Comparison of ENCODE assay signal across 18 mouse cellular contexts in genomic region chr5:65960597-65960950, GRCm38 (mm10). TPM values are rescaled to one million over a fixed set of nuclear protein-coding genes. Genes with fewer than 3 reads are reported as not detected.
"Had no signal": no experiment of that assay in that cellular context is flagged by ENCODE, and none has a peak within 500 bp of the region (broad histone marks: within the 10 kb centered on the region; RNA-seq: fewer than 3 reads in every experiment).

No protein-coding gene starts in this region.

- H3K9ac ChIP-seq: kidney, embryonic 15.5 days; limb, embryonic 15.5 days; liver, embryonic 14.5 days; midbrain, embryonic 12.5 days had no signal

- H3K4me2 ChIP-seq: kidney, embryonic 15.5 days; limb, embryonic 15.5 days; midbrain, embryonic 12.5 days had no signal

- H3K27me3 ChIP-seq: kidney, embryonic 15.5 days; limb, embryonic 15.5 days; midbrain, embryonic 12.5 days had no signal

- H3K4me3 ChIP-seq: kidney, embryonic 15.5 days; left cerebral cortex, adult 2 months; limb, embryonic 15.5 days; midbrain, embryonic 12.5 days had no signal

- H3K36me3 ChIP-seq: kidney, embryonic 15.5 days; limb, embryonic 15.5 days; midbrain, embryonic 12.5 days had no signal

- H3K9me3 ChIP-seq: kidney, embryonic 15.5 days; limb, embryonic 15.5 days; midbrain, embryonic 12.5 days had no signal

- H3K27ac ChIP-seq: kidney, embryonic 15.5 days; left cerebral cortex, adult 2 months; limb, embryonic 15.5 days; liver, embryonic 14.5 days; midbrain, embryonic 12.5 days; stomach, postnatal 0 days had no signal

- DNase-seq: kidney, postnatal 25 days; lung, adult 18-20 months; right cerebral cortex, adult 18-20 months; right cerebral cortex, postnatal 25 days; thymus, adult 2 months; thymus, postnatal 4 days had no signal

RNA-seq across cellular contexts. Expression of gene Chrna9, which starts 25.9 kb away (rescaled TPM):
- total RNA-seq: layer of hippocampus, postnatal 25 days; left cerebral cortex, adult 2 months; left cerebral cortex, postnatal 25 days; megakaryocyte-erythroid progenitor cell, adult 5-6 weeks; midbrain, postnatal 0 days had no signal
- polyA plus RNA-seq: liver, embryonic 14.5 days; midbrain, embryonic 12.5 days; midbrain, postnatal 0 days; neural tube, embryonic 14.5 days; stomach, postnatal 0 days had no signal

RNA-seq across cellular contexts. Expression of gene 9130230L23Rik, which starts 43.5 kb away (rescaled TPM):
- total RNA-seq: layer of hippocampus, postnatal 25 days; left cerebral cortex, adult 2 months; left cerebral cortex, postnatal 25 days; megakaryocyte-erythroid progenitor cell, adult 5-6 weeks; midbrain, postnatal 0 days had no signal
- polyA plus RNA-seq: limb, embryonic 11.5 days; midbrain, embryonic 12.5 days; midbrain, postnatal 0 days; neural tube, embryonic 14.5 days had no signal
